Mouse (Mus musculus): Measurements from ENCODE around the gene Flot1.
A peak's percentile ranks its signal among the peaks of the same experiment; 100 is the strongest.
"Not testable (repeated sequence)": the region's sequence is repeated elsewhere in the genome, so short reads cannot be mapped to it uniquely, and the experiment has no call there.

Flot1 gene

GRCm38 (mm10) chr17:35835424-35836140 is 12.6 kb downstream of the Flot1 start:
- DNase-seq (ENCODE audit: low spot score in 2 of 2), result no peak

GRCm38 (mm10) chr17:35836178-35836965 is 13.3 kb downstream of the Flot1 start:
- DNase-seq (ENCODE audit: low spot score in 2 of 2), result peak; percentile 93 to 94

- peak; percentile 80 to 81 for DNase-seq (ENCODE audit: low spot score in 2 of 2)
Measured at GRCm38 (mm10) chr17:35836991-35837422, 14.0 kb downstream of the Flot1 start.

GRCm38 (mm10) chr17:35837487-35837886 is 14.5 kb downstream of the Flot1 start:
- peak in 1 of 2 experiments; percentile 53 for DNase-seq (ENCODE audit: low spot score in 2 of 2)

- peak; percentile 96 to 98 for DNase-seq (ENCODE audit: low spot score in 2 of 2)
Measured at GRCm38 (mm10) chr17:35838122-35838544, 15.1 kb downstream of the Flot1 start, which contains the start of gene Tubb5. Gene Tubb5, minus strand, starts transcription at chr17:35838306.

- DNase-seq (ENCODE audit: low spot score in 2 of 2), result no peak
Measured at GRCm38 (mm10) chr17:35838570-35838969, 15.5 kb downstream of the Flot1 start.

GRCm38 (mm10) chr17:35839002-35839401 is 16.0 kb downstream of the Flot1 start:
- DNase-seq (ENCODE audit: low spot score in 2 of 2), result not testable (repeated sequence)

- DNase-seq (ENCODE audit: low spot score in 2 of 2), result no peak
Measured at GRCm38 (mm10) chr17:35840561-35840960, 17.5 kb downstream of the Flot1 start.

- DNase-seq (ENCODE audit: low spot score in 2 of 2), result peak; percentile 99 to 100
Measured at GRCm38 (mm10) chr17:35841076-35841950, 18.3 kb downstream of the Flot1 start, which contains the start of gene Mdc1. Gene Mdc1, plus strand, starts transcription at chr17:35841515.

GRCm38 (mm10) chr17:35842006-35842405 is 19.0 kb downstream of the Flot1 start:
- DNase-seq (ENCODE audit: low spot score in 2 of 2), result no peak

- DNase-seq (ENCODE audit: low spot score in 2 of 2), result no peak
Measured at GRCm38 (mm10) chr17:35843514-35843913, 20.5 kb downstream of the Flot1 start.

- no peak for DNase-seq (ENCODE audit: low spot score in 2 of 2)
Measured at GRCm38 (mm10) chr17:35848112-35848511, 25.1 kb downstream of the Flot1 start.

- no peak for DNase-seq (ENCODE audit: low spot score in 2 of 2)
Measured at GRCm38 (mm10) chr17:35850974-35851373, 27.9 kb downstream of the Flot1 start.

GRCm38 (mm10) chr17:35859371-35859770 is 36.3 kb downstream of the Flot1 start:
- DNase-seq (ENCODE audit: low spot score in 2 of 2), result no peak

- DNase-seq (ENCODE audit: low spot score in 2 of 2), result no peak
Measured at GRCm38 (mm10) chr17:35859835-35860234, 36.8 kb downstream of the Flot1 start.

- no peak for DNase-seq (ENCODE audit: low spot score in 2 of 2)
Measured at GRCm38 (mm10) chr17:35860831-35861197, 37.8 kb downstream of the Flot1 start.

- DNase-seq (ENCODE audit: low spot score in 2 of 2), result peak; percentile 87 to 92
Measured at GRCm38 (mm10) chr17:35861198-35861857, 38.3 kb downstream of the Flot1 start, which contains the start of gene Nrm. Gene Nrm, plus strand, starts transcription at chr17:35861318.

GRCm38 (mm10) chr17:35864832-35865353 is 41.9 kb downstream of the Flot1 start:
- no peak for DNase-seq (ENCODE audit: low spot score in 2 of 2)

- peak in 1 of 2 experiments; percentile 18 for DNase-seq (ENCODE audit: low spot score in 2 of 2)
Measured at GRCm38 (mm10) chr17:35865481-35866280, 42.7 kb downstream of the Flot1 start, which contains the start of gene Ppp1r18. Gene Ppp1r18, plus strand, starts transcription at chr17:35865593.
